Mouse (Mus musculus) spleen, adult 2 months (tissue): ENCODE measurements at regions not wholly inside any gene's neighbourhood (a gene's known extent, or its start where the extent isn't known, plus 50 kb on each side); places are given as distances from the start of the nearest gene placed in this dataset.

ENCODE experiments used
- DNase-seq, 2 experiments: peaks; one replicate each; pipeline versions ENCODE4 v3.0.0 to v3.0.0-alpha.2; 2012 to 2021; ENCODE audit warnings: low spot score in 2 of 2, low read depth in 1 of 2
- H3K27ac ChIP-seq: fragments of 200-500 bp; 2 replicates; pipeline ENCODE4 v1.5.1; 2012; ENCODE audit warnings: low read length, inconsistent platforms; ENCODE audit not compliant: insufficient read depth
- H3K27me3 ChIP-seq: fragments of 200-500 bp; 2 replicates; pipeline ENCODE4 v1.6.1; 2012; ENCODE audit warnings: mild to moderate bottlenecking, moderate library complexity, low read length, inconsistent platforms; ENCODE audit not compliant: control insufficient read depth, insufficient read depth
- H3K36me3 ChIP-seq: fragments of 200-500 bp; 2 replicates; pipeline ENCODE4 v1.6.1; 2012; ENCODE audit warnings: mild to moderate bottlenecking, low read length, inconsistent platforms; ENCODE audit not compliant: control insufficient read depth, insufficient read depth
- H3K4me1 ChIP-seq: fragments of 200-500 bp; 2 replicates; pipeline ENCODE4 v1.6.1; 2011; ENCODE audit warnings: inconsistent platforms; ENCODE audit not compliant: control insufficient read depth, insufficient read depth, insufficient read length
- H3K4me3 ChIP-seq: fragments of 200-500 bp; 2 replicates; pipeline ENCODE4 v1.5.1; 2011; ENCODE audit warnings: mild to moderate bottlenecking, inconsistent platforms; ENCODE audit not compliant: insufficient read depth, insufficient read length; ENCODE audit errors: extremely low read depth
- CTCF ChIP-seq: fragments of 200-500 bp; IDR thresholded peaks from 2 replicates; pipeline ENCODE4 v1.5.1; 2011; ENCODE audit warnings: mild to moderate bottlenecking, inconsistent platforms; ENCODE audit not compliant: insufficient read depth, insufficient read length, insufficient replicate concordance; ENCODE audit errors: extremely low read depth
- POLR2A ChIP-seq: fragments of 200-500 bp; IDR thresholded peaks from 2 replicates; pipeline ENCODE4 v1.6.1; 2011; ENCODE audit warnings: low read depth, low read length, inconsistent platforms
- WGBS: fragments of 180-500 bp; shearing (Covaris S2); methylation state at CpG from one replicate; pipeline ENCODE4 v1.1.7; 2018; 5-methylcytosine and 5-hydroxymethylcytosine counted together

DNA sequence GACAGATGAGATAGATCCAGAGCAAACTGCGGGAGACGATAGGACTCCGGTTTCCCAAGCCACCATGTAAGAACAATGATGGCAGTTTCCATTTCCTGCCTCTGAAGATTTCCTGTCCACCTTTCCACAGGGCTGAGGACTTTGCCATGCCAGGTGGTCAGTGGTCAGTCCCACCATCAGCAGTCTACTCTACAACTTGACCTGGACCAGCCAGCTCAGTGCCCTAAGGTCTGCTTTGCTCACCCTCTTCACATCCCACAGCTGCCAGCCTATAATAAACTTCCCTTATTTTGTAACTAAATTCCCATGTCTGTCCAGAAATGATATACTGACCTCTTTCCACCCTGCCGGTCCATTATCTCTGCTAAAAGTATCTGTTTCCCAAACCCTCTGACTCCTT, 315.7 kb upstream of the Spred2 start:
- TF ChIP-seq CTCF (no peak), POLR2A (no peak)
- no peak overlapping the region for H3K27ac ChIP-seq
- no peak overlapping the region for H3K4me3 ChIP-seq
- no peaks in the 10 kb centered on the region for H3K36me3 ChIP-seq
- DNase-seq = no peak
- H3K4me1 ChIP-seq = no peaks in the 10 kb centered on the region
- WGBS = 91% methylated on average over 4 of the region's 4 CpGs
- no peaks in the 10 kb centered on the region for H3K27me3 ChIP-seq

DNA sequence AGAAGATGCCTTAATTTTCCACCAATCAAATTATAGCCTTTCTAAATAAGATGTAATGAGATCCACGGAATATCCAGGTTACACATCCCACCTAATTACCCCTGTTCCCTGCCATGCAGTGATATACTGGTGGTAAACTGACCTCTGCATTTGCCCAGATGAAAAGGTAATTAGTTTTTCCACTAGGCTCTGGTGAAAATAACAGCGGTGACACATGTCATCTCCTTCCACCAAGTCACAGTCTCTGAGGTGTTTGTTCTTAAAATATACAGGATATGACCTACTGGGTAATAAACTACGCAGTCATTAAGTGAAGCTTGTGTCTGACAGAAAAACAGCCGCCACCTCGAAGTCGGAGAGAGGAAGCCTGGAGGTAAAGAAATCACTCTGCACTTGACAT, 313.6 kb upstream of the Spred2 start:
- Histone ChIP-seq H3K36me3 (no peaks in the 10 kb centered on the region), H3K4me1 (no peaks in the 10 kb centered on the region), H3K4me3 (no peak overlapping the region), H3K27ac (no peak overlapping the region), H3K27me3 (no peaks in the 10 kb centered on the region)
- TF ChIP-seq POLR2A (no peak), CTCF (no peak)
- no peak for DNase-seq
- WGBS = 61% methylated on average over 6 of the region's 6 CpGs

DNA sequence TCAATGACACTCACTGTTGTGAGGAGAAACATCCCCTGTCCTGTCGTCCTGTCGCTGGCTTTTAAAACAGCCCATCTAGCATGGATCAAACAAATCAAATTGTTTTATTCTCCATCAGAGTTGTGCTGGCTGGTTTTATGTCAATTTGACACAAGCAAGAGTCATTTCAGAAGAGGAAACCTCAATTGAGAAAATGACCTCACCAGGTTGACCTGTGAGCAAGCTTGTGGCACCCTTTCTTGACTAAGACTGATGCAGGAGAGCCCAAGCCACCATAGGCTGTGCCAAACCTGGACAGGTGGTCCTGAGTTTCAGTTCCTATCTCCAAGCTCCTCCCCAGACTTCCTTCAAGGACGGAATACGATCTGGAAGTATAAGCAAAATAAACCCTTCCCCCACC, 313.0 kb upstream of the Spred2 start:
- no peaks in the 10 kb centered on the region for H3K4me1 ChIP-seq
- 79% methylated on average over 4 of the region's 4 CpGs for WGBS
- no peak for DNase-seq

DNA sequence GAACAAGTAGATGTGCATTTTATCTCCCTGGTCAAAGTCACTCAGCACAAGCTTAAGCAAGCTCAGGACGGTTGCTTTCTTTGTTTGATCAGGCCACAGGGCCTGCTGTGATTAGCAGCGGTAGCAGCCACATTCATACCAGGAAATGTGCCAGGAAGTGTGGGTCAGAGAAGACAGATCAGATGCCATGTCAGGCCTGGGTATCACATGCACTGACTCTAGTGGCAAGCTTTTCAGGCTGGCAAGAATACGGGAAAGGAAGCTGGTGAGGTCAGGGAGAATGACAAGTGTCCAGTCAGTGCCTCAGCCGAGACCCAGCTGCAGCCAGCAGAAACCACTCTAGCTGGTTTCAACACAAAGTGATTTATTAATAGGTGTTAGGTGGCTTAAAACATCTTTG, 307.7 kb upstream of the Spred2 start:
- WGBS = 25% methylated on average over 4 of the region's 4 CpGs
- Histone ChIP-seq H3K4me1 (no peaks in the 10 kb centered on the region), H3K36me3 (no peaks in the 10 kb centered on the region), H3K27ac (no peak overlapping the region), H3K4me3 (no peak overlapping the region), H3K27me3 (no peaks in the 10 kb centered on the region)
- no peak for TF ChIP-seq CTCF
- no peak for TF ChIP-seq POLR2A
- DNase-seq = no peak

More for the DNA sequence above, 313.0 kb upstream of the Spred2 start:
- H3K36me3 ChIP-seq = no peaks in the 10 kb centered on the region
- no peaks in the 10 kb centered on the region for H3K27me3 ChIP-seq
- TF ChIP-seq POLR2A (no peak), CTCF (no peak)
- H3K27ac ChIP-seq = no peak overlapping the region
- no peak overlapping the region for H3K4me3 ChIP-seq

GRCm38 (mm10) chr11:19619494-19619893, 304.7 kb upstream of the Spred2 start:
- DNase-seq = no peak
- no peak for TF ChIP-seq POLR2A
- TF ChIP-seq CTCF = no peak
- 92% methylated on average over 13 of the region's 13 CpGs for WGBS
- Histone ChIP-seq H3K4me3 (no peak overlapping the region), H3K27me3 (no peaks in the 10 kb centered on the region), H3K36me3 (no peaks in the 10 kb centered on the region), H3K4me1 (no peaks in the 10 kb centered on the region), H3K27ac (no peak overlapping the region)

- DNase-seq = no peak
- WGBS = 95% methylated on average over 6 of the region's 6 CpGs
- no peaks in the 10 kb centered on the region for H3K27me3 ChIP-seq
- H3K27ac ChIP-seq = no peak overlapping the region
- H3K4me1 ChIP-seq = no peaks in the 10 kb centered on the region
- H3K36me3 ChIP-seq = no peaks in the 10 kb centered on the region
- no peak for TF ChIP-seq POLR2A
- no peak for TF ChIP-seq CTCF
- H3K4me3 ChIP-seq = no peak overlapping the region
Observed at GRCm38 (mm10) chr11:19631055-19631695, 293.0 kb upstream of the Spred2 start.

- 7% methylated on average over 5 of the region's 5 CpGs for WGBS
- Histone ChIP-seq H3K4me3 (no peak overlapping the region), H3K27ac (no peak overlapping the region), H3K4me1 (no peaks in the 10 kb centered on the region), H3K27me3 (no peaks in the 10 kb centered on the region), H3K36me3 (no peaks in the 10 kb centered on the region)
- no peak for TF ChIP-seq POLR2A
- no peak for TF ChIP-seq CTCF
- DNase-seq = no peak
Observed at GRCm38 (mm10) chr11:19632477-19632876, 291.7 kb upstream of the Spred2 start.

DNA sequence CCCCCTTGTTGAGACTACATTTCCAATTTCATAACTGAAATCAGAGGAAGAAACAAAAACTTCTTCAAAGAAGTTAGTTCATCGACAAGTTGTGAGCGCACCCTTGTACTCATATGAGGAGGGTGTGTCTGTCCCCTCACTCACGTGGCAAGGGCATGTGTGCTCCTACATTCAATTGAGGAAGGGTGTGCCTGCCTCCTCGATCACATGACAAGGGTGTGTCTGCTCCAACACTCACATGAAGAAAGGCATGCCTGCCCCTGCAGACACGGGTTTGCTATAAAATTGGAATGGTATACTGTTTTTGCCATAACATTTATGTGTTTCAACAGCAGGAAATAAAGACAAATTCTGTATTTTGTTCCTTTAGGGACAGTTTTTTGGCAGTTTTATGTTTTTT, 290.6 kb upstream of the Spred2 start:
- TF ChIP-seq POLR2A = no peak
- no peak for TF ChIP-seq CTCF
- Histone ChIP-seq H3K4me3 (no peak overlapping the region), H3K27ac (no peak overlapping the region), H3K36me3 (no peaks in the 10 kb centered on the region), H3K4me1 (no peaks in the 10 kb centered on the region), H3K27me3 (no peaks in the 10 kb centered on the region)
- no peak for DNase-seq
- 73% methylated on average over 5 of the region's 5 CpGs for WGBS
